Mouse (Mus musculus) intestine, embryonic 16.5 days (tissue): ENCODE measurements at regions not wholly inside any gene's neighbourhood (a gene's known extent, or its start where the extent isn't known, plus 50 kb on each side); places are given as distances from the start of the nearest gene placed in this dataset.
A peak's percentile ranks its signal among the peaks of the same experiment; 100 is the strongest.

ENCODE experiments used
- ATAC-seq: fragments of 200-750 bp; cut with Nextera tagmentation; 2 replicates; pipeline ENCODE4 v1.8.0; 2017; ENCODE audit warnings: moderate TSS enrichment, moderate library complexity
- H3K27ac ChIP-seq: fragments of 300-500 bp; sonication (generic); 2 replicates; pipeline ENCODE4 v1.5.1; 2014; ENCODE audit warnings: mild to moderate bottlenecking, low read length
- H3K27me3 ChIP-seq: fragments of 300-500 bp; sonication (generic); replicated peaks from 2 replicates; pipeline ENCODE4 v1.6.1; 2014; ENCODE audit warnings: low read length, control low read depth, mixed read lengths; ENCODE audit not compliant: control insufficient read depth, insufficient read depth
- H3K36me3 ChIP-seq: fragments of 300-500 bp; sonication (generic); 2 replicates; pipeline ENCODE4 v1.6.1; 2014; ENCODE audit warnings: low read length, control low read depth; ENCODE audit not compliant: control insufficient read depth, insufficient read depth
- H3K4me1 ChIP-seq: fragments of 300-500 bp; sonication (generic); 2 replicates; pipeline ENCODE4 v1.6.1; 2014; ENCODE audit warnings: low read length, control low read depth, mixed read lengths; ENCODE audit not compliant: control insufficient read depth, insufficient read depth
- H3K4me2 ChIP-seq: fragments of 300-500 bp; sonication (generic); 2 replicates; pipeline ENCODE4 v1.6.1; 2014; ENCODE audit warnings: low read depth, low read length, control low read depth
- H3K4me3 ChIP-seq: fragments of 300-500 bp; sonication (generic); 2 replicates; pipeline ENCODE4 v1.5.1; 2014; ENCODE audit warnings: mild to moderate bottlenecking, low read length
- H3K9ac ChIP-seq: fragments of 300-500 bp; sonication (generic); 2 replicates; pipeline ENCODE4 v1.6.1; 2014; ENCODE audit warnings: low read depth, low read length
- H3K9me3 ChIP-seq: fragments of 300-500 bp; sonication (generic); 2 replicates; pipeline ENCODE4 v1.6.1; 2016; ENCODE audit warnings: low read length, control low read depth; ENCODE audit not compliant: control insufficient read depth
- WGBS: fragments of 180-500 bp; shearing (Covaris S2); extraction: QIAGEN DNeasy Blood & Tissue Kit; methylation state at CpG from one replicate; pipeline ENCODE4 v1.1.7; 2014; 5-methylcytosine and 5-hydroxymethylcytosine counted together

DNA sequence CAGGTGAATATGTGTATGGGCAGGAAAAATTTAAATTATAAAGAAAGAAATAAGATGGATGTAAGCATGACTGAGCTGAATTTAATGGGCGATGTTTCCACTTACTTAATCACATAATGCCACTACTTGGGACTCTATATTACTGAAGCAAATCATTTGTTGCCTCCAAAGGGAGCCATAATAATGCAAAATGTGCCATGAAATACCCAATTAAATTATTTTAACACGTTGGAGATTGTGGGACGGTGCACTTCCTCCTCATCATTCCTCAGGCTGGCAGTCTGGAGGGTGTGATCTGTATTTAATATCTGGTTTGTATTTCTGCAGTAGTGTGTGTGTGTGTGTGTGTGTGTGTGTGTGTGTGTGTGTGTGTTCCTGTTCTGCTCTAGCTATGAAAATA lies 188.2 kb downstream of the Ppp4r2 start:
- ATAC-seq = no peak
- Histone ChIP-seq H3K4me1 (no peaks in the 10 kb centered on the region), H3K27me3 (no peaks in the 10 kb centered on the region), H3K9me3 (no peaks in the 10 kb centered on the region), H3K4me2 (no peak overlapping the region), H3K9ac (no peak overlapping the region), H3K36me3 (no peaks in the 10 kb centered on the region), H3K27ac (no peak overlapping the region), H3K4me3 (no peak overlapping the region)
- WGBS = 75% methylated on average over 3 of the region's 3 CpGs

DNA sequence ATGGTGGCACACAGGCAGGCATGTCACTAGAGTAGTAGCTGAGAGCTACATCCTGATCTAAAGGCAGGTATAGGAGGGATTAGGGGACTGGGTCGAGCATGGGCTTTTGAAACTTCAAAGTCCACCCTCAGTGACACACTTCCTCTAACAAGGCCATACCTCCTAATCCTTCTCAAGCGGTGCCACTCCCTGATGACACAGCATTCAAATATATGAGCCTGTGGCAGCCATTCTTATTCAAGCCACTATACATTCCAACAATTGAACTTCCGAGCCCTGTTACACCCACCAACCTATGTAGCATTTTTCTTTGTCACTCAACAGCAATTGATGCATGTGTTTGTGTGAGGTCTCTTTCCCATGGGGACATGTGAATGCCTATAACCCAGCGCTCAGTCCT lies 192.4 kb downstream of the Ppp4r2 start:
- H3K4me2 ChIP-seq = no peak overlapping the region
- 91% methylated on average over 4 of the region's 4 CpGs for WGBS

GRCm38 (mm10) chr6:101027462-101027861 lies 194.0 kb downstream of the Ppp4r2 start:
- Histone ChIP-seq H3K9ac (no peak overlapping the region), H3K27me3 (no peaks in the 10 kb centered on the region), H3K9me3 (no peaks in the 10 kb centered on the region), H3K4me2 (no peak overlapping the region), H3K4me1 (no peaks in the 10 kb centered on the region), H3K4me3 (no peak overlapping the region), H3K36me3 (no peaks in the 10 kb centered on the region), H3K27ac (no peak overlapping the region)
- 60% methylated on average over 10 of the region's 10 CpGs for WGBS
- no peak for ATAC-seq

More for the DNA sequence above, 192.4 kb downstream of the Ppp4r2 start:
- no peaks in the 10 kb centered on the region for H3K4me1 ChIP-seq
- H3K36me3 ChIP-seq = no peaks in the 10 kb centered on the region
- ATAC-seq = no peak
- no peak overlapping the region for H3K4me3 ChIP-seq
- no peak overlapping the region for H3K27ac ChIP-seq
- no peaks in the 10 kb centered on the region for H3K9me3 ChIP-seq
- H3K9ac ChIP-seq = no peak overlapping the region
- no peaks in the 10 kb centered on the region for H3K27me3 ChIP-seq

- no peak for ATAC-seq
- 37% methylated on average over 3 of the region's 3 CpGs for WGBS
- H3K36me3 ChIP-seq = no peaks in the 10 kb centered on the region
These were observed 196.0 kb downstream of the Ppp4r2 start for GRCm38 (mm10) chr6:101029436-101029835.

DNA sequence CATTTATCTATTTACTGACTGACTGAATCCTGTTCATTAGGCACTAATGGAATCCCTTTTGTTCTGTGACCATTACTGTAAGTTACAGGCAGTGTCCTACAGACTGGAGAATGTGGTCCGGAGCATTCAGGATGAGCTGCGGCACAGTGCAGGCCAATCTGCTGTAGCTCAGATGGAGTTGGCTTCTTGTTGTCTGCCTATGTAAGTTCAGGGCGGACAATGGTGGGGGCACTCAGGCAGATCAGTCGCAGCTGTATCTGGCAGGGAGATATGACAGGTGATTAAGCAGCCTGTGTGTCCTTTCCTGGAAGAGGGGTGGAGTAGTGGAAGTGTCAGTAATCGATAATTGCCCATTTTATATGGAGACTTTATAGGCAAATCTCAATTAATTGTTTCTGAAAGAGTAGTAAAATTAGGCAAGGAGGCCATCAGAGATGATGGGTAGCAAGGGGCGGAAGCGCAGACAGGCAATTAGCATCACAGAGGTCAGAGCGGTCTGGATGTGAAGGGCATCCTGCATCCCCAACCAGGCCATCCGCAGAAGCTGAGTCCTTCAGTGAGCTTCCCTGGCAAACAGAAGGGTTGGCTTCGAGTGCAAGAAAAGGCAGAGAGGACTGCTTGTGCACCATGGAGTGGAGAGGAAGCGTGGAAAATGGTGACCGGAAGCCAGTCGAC lies 197.2 kb downstream of the Ppp4r2 start:
- H3K9ac ChIP-seq = no peak overlapping the region
- H3K4me2 ChIP-seq = no peak overlapping the region
- H3K4me1 ChIP-seq = no peaks in the 10 kb centered on the region
- no peak overlapping the region for H3K27ac ChIP-seq
- H3K4me3 ChIP-seq = no peak overlapping the region
- no peaks in the 10 kb centered on the region for H3K36me3 ChIP-seq
- no peaks in the 10 kb centered on the region for H3K9me3 ChIP-seq
- 83% methylated on average over 13 of the region's 13 CpGs for WGBS
- 0 out of 2 replicates have a peak, but pooled peaks cover 3% of the 10 kb centered on the region for H3K27me3 ChIP-seq
- ATAC-seq = no peak

More at GRCm38 (mm10) chr6:101029436-101029835, 196.0 kb downstream of the Ppp4r2 start:
- Histone ChIP-seq H3K4me1 (no peaks in the 10 kb centered on the region), H3K9me3 (no peaks in the 10 kb centered on the region), H3K9ac (no peak overlapping the region), H3K4me3 (no peak overlapping the region), H3K27me3 (0 out of 2 replicates have a peak, but pooled peaks cover 3% of the 10 kb centered on the region), H3K4me2 (no peak overlapping the region), H3K27ac (no peak overlapping the region)

DNA sequence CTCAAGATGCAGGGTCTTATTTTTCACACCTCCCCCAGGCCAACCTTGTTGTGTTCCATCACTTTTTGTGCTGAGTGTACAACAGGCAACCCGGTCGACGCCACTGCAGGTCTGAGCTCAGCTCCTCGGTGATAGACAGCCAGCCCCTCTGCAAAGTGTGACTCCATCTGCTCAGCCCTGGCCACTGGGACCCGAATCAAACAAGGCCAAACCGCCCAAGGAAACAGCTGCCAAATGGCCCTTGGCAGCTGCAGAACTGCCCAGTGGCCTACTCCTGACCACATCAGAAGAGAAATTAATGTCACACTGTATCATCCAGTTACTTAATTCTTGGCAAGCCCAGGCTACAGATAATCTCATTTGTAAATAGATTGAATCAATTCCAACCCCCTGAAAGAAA lies 213.3 kb downstream of the Ppp4r2 start:
- H3K9me3 ChIP-seq = no peaks in the 10 kb centered on the region
- no peak overlapping the region for H3K9ac ChIP-seq
- H3K27me3 ChIP-seq = no peaks in the 10 kb centered on the region
- H3K27ac ChIP-seq = no peak overlapping the region
- no peaks in the 10 kb centered on the region for H3K4me1 ChIP-seq
- H3K4me2 ChIP-seq = no peak overlapping the region
- WGBS = 57% methylated on average over 6 of the region's 6 CpGs
- H3K36me3 ChIP-seq = no peaks in the 10 kb centered on the region
- no peak for ATAC-seq
- H3K4me3 ChIP-seq = no peak overlapping the region

DNA sequence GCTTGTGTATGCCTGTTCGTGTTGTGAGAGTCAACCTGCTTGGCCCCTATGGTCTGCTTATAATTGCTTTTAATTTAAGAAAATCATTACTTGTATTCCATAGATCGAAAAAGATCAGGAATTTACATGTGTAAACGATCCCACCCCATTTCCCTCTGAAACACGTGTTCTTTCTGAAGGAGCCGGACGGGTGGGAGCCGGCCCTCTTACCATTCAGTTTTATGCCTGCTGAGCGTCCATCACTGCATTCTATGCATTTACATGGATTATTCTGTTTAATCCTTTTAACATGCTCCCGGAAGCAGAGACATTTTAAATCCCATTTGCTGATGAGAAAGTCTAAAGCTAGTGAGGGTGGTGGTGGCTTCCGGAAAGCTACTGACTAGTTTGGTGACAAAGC lies 213.8 kb downstream of the Ppp4r2 start:
- Histone ChIP-seq H3K4me1 (no peaks in the 10 kb centered on the region), H3K9ac (no peak overlapping the region), H3K27me3 (no peaks in the 10 kb centered on the region), H3K27ac (no peak overlapping the region), H3K4me3 (no peak overlapping the region), H3K9me3 (no peaks in the 10 kb centered on the region), H3K36me3 (no peaks in the 10 kb centered on the region), H3K4me2 (no peak overlapping the region)
- ATAC-seq = no peak
- 76% methylated on average over 10 of the region's 10 CpGs for WGBS

DNA sequence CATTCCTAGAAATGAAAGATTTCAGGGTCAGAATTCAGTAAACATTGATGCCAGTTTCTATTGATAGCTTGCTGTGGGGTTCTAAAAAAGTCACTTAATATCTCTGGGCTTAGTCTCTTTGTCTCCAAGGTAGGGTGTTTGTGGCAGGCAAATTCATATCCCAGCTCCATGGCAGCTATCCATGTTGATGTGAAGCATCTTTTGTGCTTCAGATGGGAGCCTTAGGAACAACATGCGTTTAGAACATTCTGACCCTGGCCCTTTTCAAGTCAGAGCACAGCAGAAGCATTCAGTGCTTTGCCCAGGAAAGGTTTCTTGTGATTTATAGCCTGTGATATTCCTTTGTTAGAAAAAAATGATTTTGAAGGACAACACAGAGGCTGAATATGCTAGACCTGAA lies 215.0 kb downstream of the Ppp4r2 start:
- WGBS = 73% methylated on average over 1 of the region's 1 CpGs
- ATAC-seq = no peak
- H3K4me1 ChIP-seq = no peaks in the 10 kb centered on the region
- H3K27me3 ChIP-seq = no peaks in the 10 kb centered on the region
- no peak overlapping the region for H3K27ac ChIP-seq
- no peaks in the 10 kb centered on the region for H3K9me3 ChIP-seq
- H3K4me2 ChIP-seq = no peak overlapping the region
- no peak overlapping the region for H3K4me3 ChIP-seq
- no peak overlapping the region for H3K9ac ChIP-seq
- H3K36me3 ChIP-seq = no peaks in the 10 kb centered on the region

DNA sequence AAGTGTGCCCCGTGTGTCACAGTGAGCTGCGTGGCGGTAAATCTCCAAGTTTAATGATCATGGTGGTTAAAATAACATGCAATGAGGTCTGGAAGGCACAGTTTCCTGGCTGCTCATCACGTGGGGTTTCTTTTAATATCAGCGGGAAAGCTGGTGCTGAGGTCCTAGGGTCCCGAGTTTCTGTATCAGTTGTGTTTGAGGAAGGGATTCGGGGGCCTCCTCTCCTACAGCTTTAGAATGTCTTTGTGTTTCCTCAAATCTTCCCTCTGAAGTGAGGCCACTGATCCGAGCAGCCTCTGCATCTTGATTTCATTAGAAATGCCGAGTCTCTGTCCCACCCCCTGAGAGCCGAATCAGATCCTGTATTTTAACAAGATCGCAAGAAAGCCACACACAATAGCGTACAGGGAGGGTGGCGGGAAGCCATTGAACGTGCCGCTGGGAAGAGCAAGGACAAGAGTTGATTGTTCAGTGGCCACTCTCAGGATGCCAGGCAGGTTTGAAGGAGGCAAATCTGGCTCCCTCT lies 215.5 kb downstream of the Ppp4r2 start:
- no peak overlapping the region for H3K9ac ChIP-seq
- no peak for ATAC-seq
- H3K4me3 ChIP-seq = no peak overlapping the region
- H3K9me3 ChIP-seq = no peaks in the 10 kb centered on the region
- H3K4me2 ChIP-seq = no peak overlapping the region
- H3K4me1 ChIP-seq = no peaks in the 10 kb centered on the region
- 76% methylated on average over 15 of the region's 15 CpGs for WGBS
- no peak overlapping the region for H3K27ac ChIP-seq
- H3K36me3 ChIP-seq = no peaks in the 10 kb centered on the region
- no peaks in the 10 kb centered on the region for H3K27me3 ChIP-seq

DNA sequence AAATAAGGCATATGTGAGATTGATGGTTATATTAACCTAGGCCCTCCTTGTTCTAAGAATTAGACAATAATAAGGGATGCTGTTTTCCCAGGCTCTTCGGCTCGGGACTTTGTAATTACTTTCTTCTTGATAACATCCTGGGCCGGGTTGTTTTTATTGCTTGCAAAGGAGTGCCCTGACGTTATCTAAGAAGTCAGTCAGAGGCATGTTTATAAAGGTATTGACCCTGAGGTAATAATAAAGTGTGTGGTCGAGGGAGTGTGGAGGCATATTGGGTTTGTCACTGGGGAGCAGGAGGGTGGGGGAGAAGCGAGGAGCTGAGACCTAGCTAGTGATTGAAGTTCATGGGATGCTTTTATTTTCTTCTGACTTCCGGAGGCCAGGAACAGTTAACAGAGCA lies 221.5 kb downstream of the Ppp4r2 start:
- 0 out of 2 replicates have a peak overlapping the region, but pooled peaks have one; percentile 9 for H3K4me2 ChIP-seq
- no peak overlapping the region for H3K27ac ChIP-seq
- H3K9me3 ChIP-seq = no peaks in the 10 kb centered on the region
- H3K4me3 ChIP-seq = no peak overlapping the region
- H3K4me1 ChIP-seq = 0 out of 2 replicates have a peak, but pooled peaks cover 3% of the 10 kb centered on the region
- H3K36me3 ChIP-seq = no peaks in the 10 kb centered on the region
- no peak overlapping the region for H3K9ac ChIP-seq
- no peaks in the 10 kb centered on the region; the same call in 1 of the 2 replicates for H3K27me3 ChIP-seq
- 21% methylated on average over 7 of the region's 7 CpGs for WGBS
- ATAC-seq = peak; percentile 83
